Mouse (Mus musculus): ENCODE measurements around the gene Olfr247. TPM values are rescaled to one million over a fixed set of nuclear protein-coding genes. Genes with fewer than 3 reads are reported as not detected.

Gene Olfr247
- polyA plus RNA-seq, 1 experiment from 2014 or later = not detected

DNA sequence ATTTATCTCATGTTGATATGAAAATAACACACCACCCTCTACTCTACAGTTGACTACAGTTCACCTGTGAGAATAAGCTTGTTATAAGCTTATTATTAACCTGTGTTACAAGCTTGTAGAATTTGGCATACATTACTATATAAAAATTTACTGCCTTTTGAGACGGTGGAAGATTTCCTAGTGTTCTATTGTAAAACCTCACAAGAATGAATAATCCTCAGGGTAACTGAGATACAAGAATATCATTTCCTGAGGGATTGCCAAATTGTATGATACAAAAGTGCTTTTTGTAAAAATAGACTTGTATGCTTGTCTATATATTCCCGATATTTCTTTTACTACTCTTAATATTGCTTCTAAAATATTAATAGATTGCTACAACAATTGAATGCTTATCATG, 26.9 kb downstream of the Olfr247 start, which contains the start of gene Olfr818:
Gene Olfr818, minus strand, starts transcription at position 101 of the 400 bp plus-strand sequence.
- ATAC-seq (no peak), DNase-seq (ENCODE audit: low spot score) (no peak)
- H3K36me3 ChIP-seq (ENCODE audit: control insufficient read depth, insufficient read depth, low read length) = no peaks in the 10 kb centered on the region
- H3K27ac ChIP-seq (ENCODE audit: low read depth, low read length) = no peak within 1 kb of the TSS
- no peaks in the 10 kb centered on the region for H3K4me1 ChIP-seq (ENCODE audit: control insufficient read depth, insufficient read depth, low read length)
- no peak within 1 kb of the TSS for H3K4me2 ChIP-seq (ENCODE audit: low read length)
- no peak within 1 kb of the TSS for H3K9ac ChIP-seq (ENCODE audit: low read length)
- no peak within 1 kb of the TSS for H3K4me3 ChIP-seq (ENCODE audit: low read depth, low read length)
- 93% methylated on average over 2 of the region's 2 CpGs for WGBS
- H3K9me3 ChIP-seq (replicated peaks; ENCODE audit: control insufficient read depth, low read length) = no peaks in the 10 kb centered on the region
- H3K27me3 ChIP-seq (replicated peaks; ENCODE audit: control insufficient read depth, insufficient read depth, low read length) = no peaks in the 10 kb centered on the region

Other genes starting within 250 kb of the Olfr247 start
- gene Olfr805, start 246.8 kb downstream of the Olfr247 start, polyA plus RNA-seq (2014; fragmentation: Nextera tagmentation; extraction: Ambion mirVana) = not detected in 2 replicates
- gene Olfr806, start 234.2 kb downstream of the Olfr247 start, polyA plus RNA-seq (2014; fragmentation: Nextera tagmentation; extraction: Ambion mirVana) = not detected in 2 replicates
- gene Olfr807, start 218.3 kb downstream of the Olfr247 start, polyA plus RNA-seq (2014; fragmentation: Nextera tagmentation; extraction: Ambion mirVana) = not detected in 2 replicates
- gene Olfr808, start 210.7 kb downstream of the Olfr247 start, polyA plus RNA-seq (2014; fragmentation: Nextera tagmentation; extraction: Ambion mirVana) = not detected in 2 replicates
- not detected in 2 replicates for gene Olfr809, start 201.5 kb downstream of the Olfr247 start, polyA plus RNA-seq (2014; fragmentation: Nextera tagmentation; extraction: Ambion mirVana)
- not detected in 2 replicates for gene Olfr810, start 181.2 kb downstream of the Olfr247 start, polyA plus RNA-seq (2014; fragmentation: Nextera tagmentation; extraction: Ambion mirVana)
- not detected in 2 replicates for gene Olfr811, start 171.7 kb downstream of the Olfr247 start, polyA plus RNA-seq (2014; fragmentation: Nextera tagmentation; extraction: Ambion mirVana)
- not detected in 2 replicates for gene Olfr812, start 130.0 kb downstream of the Olfr247 start, polyA plus RNA-seq (2014; fragmentation: Nextera tagmentation; extraction: Ambion mirVana)
- not detected in 2 replicates for gene Olfr813, start 120.8 kb downstream of the Olfr247 start, polyA plus RNA-seq (2014; fragmentation: Nextera tagmentation; extraction: Ambion mirVana)
- gene Olfr814, start 96.3 kb downstream of the Olfr247 start, polyA plus RNA-seq (2014; fragmentation: Nextera tagmentation; extraction: Ambion mirVana) = not detected in 2 replicates
- gene Olfr815, start 70.3 kb downstream of the Olfr247 start, polyA plus RNA-seq (2014; fragmentation: Nextera tagmentation; extraction: Ambion mirVana) = not detected in 2 replicates
- not detected in 2 replicates for gene Olfr816, start 60.5 kb downstream of the Olfr247 start, polyA plus RNA-seq (2014; fragmentation: Nextera tagmentation; extraction: Ambion mirVana)
- not detected in 2 replicates for gene Olfr818, start 27.0 kb downstream of the Olfr247 start, polyA plus RNA-seq (2014; fragmentation: Nextera tagmentation; extraction: Ambion mirVana)
- gene Olfr819, start 8.9 kb downstream of the Olfr247 start, polyA plus RNA-seq (2014; fragmentation: Nextera tagmentation; extraction: Ambion mirVana) = not detected in 2 replicates
- not detected in 2 replicates for gene Gm10310, start 8.9 kb upstream of the Olfr247 start, polyA plus RNA-seq (2014; fragmentation: Nextera tagmentation; extraction: Ambion mirVana)
- not detected in 2 replicates for gene Olfr820, start 36.5 kb upstream of the Olfr247 start, polyA plus RNA-seq (2014; fragmentation: Nextera tagmentation; extraction: Ambion mirVana)
- gene Olfr821, start 54.2 kb upstream of the Olfr247 start, polyA plus RNA-seq (2014; fragmentation: Nextera tagmentation; extraction: Ambion mirVana) = not detected in 2 replicates
- not detected in 2 replicates for gene Olfr822, start 95.1 kb upstream of the Olfr247 start, polyA plus RNA-seq (2014; fragmentation: Nextera tagmentation; extraction: Ambion mirVana)
- gene Olfr823, start 139.2 kb upstream of the Olfr247 start, polyA plus RNA-seq (2014; fragmentation: Nextera tagmentation; extraction: Ambion mirVana) = not detected in 2 replicates
- not detected in 2 replicates for gene Olfr824, start 153.9 kb upstream of the Olfr247 start, polyA plus RNA-seq (2014; fragmentation: Nextera tagmentation; extraction: Ambion mirVana)
- not detected in 2 replicates for gene Olfr825, start 190.6 kb upstream of the Olfr247 start, polyA plus RNA-seq (2014; fragmentation: Nextera tagmentation; extraction: Ambion mirVana)
- gene Olfr826, start 208.0 kb upstream of the Olfr247 start, polyA plus RNA-seq (2014; fragmentation: Nextera tagmentation; extraction: Ambion mirVana) = not detected in 2 replicates
- not detected in 2 replicates for gene Olfr827, start 238.3 kb upstream of the Olfr247 start, polyA plus RNA-seq (2014; fragmentation: Nextera tagmentation; extraction: Ambion mirVana)